Mouse (Mus musculus) brain, embryonic 14.5 days (tissue): ENCODE results near the gene Upp2.

Experiments used
- CTCF ChIP-seq: fragments of 200-500 bp; IDR thresholded peaks from 2 replicates; pipeline ENCODE4 v1.5.1; 2012; ENCODE audit warnings: inconsistent platforms, mild to moderate bottlenecking, moderate library complexity, borderline replicate concordance; ENCODE audit not compliant: insufficient read depth, insufficient read length; ENCODE audit errors: extremely low read depth
- POLR2A ChIP-seq: fragments of 200-500 bp; IDR thresholded peaks from 2 replicates; pipeline ENCODE4 v1.6.1; 2012; ENCODE audit warnings: mild to moderate bottlenecking, inconsistent platforms, borderline replicate concordance; ENCODE audit not compliant: poor library complexity, insufficient read depth, insufficient read length, severe bottlenecking; ENCODE audit errors: extremely low read depth

GRCm38 (mm10) chr2:58615766-58616165 lies 48.7 kb downstream of the Upp2 start:
- TF ChIP-seq CTCF: no peak
- no peak for TF ChIP-seq POLR2A
